Mouse (Mus musculus) spleen, postnatal 14 days (tissue): ENCODE results near the gene Raph1.
"Not testable (repeated sequence)": the region's sequence is repeated elsewhere in the genome, so short reads cannot be mapped to it uniquely, and the experiment has no call there.

ENCODE experiments used
- DNase-seq, 2 experiments: peaks; one replicate each; pipeline ENCODE4 v3.0.0; 2021 to 2022; ENCODE audit warnings: low spot score in 2 of 2

Raph1 gene

DNA sequence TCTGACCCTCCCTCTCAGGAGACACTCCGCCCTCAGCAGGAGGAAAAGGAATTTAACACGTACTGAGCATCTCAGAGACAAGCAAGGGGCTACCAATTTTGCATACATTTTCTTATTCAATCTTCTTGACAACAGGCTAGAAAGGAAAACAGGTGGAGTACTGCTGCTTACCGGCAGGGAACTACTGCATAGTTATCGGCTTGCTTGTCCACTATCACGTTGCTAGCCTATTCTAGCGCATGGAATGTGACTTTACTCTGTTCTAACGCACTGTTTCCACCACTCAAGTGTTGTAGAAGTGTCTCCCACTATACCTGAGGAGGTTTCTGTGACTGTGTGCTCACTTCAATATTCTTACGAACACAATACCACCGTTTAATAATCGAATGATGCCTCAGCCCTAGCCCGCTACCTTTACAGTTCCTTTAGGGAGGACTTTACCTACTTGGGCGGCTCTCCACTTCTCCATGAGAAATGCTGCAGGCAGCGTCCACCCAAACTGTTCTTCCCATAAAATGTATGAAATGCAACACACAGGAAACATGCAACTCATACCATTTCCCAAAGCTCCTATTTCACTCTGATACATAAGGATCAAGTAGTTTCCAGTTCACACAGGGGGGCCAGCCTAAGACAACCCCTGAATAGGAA is 1.5 kb downstream of the Raph1 start:
- no peak for DNase-seq

DNA sequence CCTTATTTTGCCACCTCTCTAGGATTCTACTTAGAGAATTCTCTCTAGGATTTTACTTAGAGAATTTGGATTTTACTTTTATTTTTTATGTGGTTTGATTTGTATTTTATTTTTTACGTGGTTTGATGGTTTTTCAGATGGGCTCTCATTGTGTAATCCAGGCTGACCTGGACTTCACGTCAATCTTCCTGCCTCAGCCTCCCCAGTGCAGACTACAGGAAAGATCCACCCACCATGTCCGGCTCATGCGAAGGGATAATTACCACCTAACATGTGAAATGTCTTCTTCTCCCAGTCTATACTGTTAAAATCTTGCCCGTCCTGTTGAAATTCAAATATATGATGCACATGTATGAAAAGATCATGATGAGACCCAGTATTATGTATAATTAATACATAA is 2.2 kb downstream of the Raph1 start:
- DNase-seq, result no peak

DNA sequence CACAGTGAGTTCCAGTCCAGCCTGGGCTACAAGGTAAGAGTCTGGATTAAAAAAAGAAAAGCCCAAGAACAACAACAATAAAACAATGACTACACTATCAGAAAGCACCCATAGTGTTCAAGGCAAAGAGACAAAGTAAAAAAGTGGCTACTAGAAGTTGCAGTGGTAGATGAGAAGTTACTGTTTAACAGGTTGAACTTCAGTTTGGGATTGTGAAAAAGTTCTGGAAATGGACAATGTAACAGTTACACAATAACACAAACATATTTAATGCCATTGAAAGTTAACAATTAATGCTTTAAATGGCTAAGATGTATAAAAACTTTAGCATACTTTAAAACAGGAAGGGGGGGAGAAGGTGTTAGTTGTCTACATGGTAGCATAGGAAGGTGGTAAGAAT is 3.9 kb downstream of the Raph1 start:
- DNase-seq, result no peak

DNA sequence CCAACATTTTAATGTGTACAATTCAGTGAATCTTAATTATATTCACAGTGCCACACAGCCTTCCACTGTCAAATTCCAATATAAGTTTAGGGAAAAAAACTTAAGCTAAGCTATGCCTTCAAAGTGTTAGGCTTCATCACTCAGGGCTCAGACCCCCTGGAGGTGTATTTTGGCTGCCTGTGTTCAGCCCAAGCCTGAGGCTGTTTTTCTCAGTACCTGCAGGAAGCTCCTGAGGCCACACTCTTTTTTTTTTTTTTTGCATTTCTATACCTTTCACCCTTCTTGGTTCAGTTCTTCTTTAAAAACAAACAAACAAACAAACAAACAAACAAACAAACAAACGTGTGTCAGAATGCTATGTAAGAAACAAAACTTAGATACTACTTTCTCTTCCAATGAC is 23.2 kb downstream of the Raph1 start:
- no peak for DNase-seq

DNA sequence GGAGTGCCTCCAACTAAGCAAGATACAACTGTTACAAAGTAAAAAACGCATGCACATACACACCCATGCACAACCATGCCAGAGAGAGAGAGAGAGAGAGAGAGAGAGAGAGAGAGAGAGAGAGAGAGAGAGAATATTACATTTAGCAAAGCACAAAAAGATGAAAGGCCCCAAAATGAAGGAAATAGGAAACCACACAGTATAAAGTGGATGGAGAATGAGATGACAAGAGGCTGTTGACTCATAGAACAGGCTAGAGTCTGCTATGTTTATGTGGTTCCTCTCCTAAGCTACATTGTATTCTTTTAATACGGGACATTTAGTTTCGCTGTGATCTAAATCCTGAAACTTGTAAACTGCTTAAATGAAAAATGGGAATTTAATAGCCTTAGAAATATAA is 27.6 kb downstream of the Raph1 start:
- DNase-seq, result no peak

DNA sequence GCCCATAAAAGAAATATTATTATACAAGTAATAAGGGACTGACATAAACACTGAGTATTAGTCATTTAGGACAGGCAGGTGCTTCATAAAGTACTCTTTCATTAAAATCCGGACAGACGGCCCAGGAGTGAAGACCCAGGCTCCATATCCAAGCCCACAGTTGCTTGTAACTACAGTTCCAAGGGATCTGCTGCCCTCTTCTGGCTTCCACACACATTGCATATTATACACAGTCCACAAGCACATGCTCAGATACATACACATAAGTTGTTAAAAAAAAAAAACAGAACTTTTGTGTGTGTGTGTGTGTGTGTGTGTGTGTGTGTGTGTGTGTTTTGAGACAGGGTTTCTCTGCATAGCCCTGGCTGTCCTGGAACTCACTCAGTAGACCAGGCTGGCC is 32.0 kb downstream of the Raph1 start:
- DNase-seq, result peak in 1 of 2 experiments; percentile 7

DNA sequence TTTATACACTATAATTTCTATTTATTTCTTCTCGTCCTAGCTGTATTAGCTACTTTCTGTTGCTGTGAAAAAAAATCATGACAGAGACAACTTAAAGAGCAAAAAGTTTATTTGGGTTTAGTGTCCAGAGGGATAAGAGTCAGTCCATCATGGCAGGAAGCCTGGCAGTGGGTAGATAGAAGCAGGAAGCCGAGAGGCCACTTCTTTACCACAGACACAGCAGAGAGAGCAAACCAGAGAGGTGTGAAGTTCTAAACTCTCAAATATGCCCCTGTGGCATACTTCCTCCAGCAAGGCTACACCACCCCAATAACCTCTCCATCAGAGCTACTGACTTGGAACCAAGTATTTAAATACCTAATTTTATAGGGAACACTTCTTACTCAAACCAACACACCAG is 36.3 kb downstream of the Raph1 start:
- no peak for DNase-seq

DNA sequence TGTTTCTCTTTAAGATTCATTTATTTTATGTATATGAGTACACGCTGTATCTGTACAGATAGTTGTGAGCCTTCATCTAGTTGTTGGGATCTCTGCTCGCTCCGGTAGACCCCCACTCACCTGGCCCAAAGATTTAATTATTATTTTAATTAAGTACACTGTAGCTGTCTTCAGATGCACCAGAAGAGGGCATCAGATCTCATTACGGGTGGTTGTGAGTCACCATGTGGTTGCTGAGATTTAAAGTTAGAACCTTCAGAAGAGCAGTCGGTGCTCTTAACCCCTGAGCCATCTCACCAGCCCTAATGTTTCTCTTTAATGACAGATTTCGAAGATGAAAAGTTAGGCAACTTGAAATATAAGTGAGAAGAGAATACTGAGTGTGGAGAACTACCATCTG is 36.8 kb downstream of the Raph1 start:
- DNase-seq, result no peak

DNA sequence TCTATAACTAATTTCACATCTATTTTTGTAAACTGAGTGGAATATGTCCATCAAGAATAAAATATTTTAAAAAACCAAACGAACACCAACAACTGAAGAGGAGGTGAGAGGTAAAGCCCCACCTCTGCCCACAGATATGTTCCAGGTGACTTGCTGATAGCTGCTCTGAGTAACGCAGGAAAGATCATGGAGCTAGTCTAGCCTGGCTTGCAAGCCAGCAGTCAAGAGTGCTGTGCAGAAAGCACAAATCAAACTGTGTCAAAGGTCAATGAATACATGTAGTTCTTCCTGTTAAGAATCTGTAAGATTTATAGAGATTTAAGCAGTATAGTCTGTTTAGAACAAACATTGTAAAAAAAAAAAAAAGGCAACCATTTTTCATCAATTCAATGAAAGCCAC is 56.3 kb downstream of the Raph1 start:
- DNase-seq, result no peak

DNA sequence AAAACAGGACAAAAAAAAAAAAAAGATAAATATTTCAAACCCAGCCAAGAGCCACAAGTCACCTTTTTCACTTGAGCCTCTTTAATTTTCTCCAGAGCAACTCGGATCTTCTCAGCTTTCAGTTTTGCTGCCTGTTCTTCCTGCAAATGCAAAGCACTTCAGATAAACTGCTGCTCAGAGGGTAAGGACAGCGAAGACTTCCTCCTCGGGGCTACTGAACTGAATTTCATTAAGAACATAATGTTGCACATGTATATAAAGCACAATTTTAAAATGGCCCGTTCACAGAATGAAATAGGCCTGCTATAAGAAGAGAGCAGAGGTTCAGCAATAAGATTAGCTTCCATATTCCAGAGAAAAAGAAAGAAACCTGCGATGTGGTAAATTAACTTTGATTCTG is 63.4 kb downstream of the Raph1 start:
- DNase-seq, result no peak

DNA sequence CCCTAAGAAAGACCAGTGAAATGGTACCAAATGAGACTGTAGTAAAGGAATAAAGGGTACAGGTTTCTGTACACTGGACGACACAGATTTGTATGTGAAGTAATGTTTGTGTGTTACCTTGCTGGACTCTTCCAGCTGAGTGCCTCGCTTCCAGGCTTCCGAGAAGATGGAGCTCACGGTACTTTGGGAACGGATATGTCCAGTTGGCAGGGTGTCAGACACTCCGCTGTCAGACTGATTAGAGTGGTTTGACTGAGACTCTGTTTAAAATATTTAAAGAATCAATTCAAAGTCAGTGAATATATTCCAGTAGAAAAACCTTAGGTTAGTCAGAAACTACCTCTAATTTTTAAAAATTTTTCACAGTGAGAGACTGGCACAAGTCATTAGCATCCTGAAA is 73.5 kb downstream of the Raph1 start:
- no peak for DNase-seq

DNA sequence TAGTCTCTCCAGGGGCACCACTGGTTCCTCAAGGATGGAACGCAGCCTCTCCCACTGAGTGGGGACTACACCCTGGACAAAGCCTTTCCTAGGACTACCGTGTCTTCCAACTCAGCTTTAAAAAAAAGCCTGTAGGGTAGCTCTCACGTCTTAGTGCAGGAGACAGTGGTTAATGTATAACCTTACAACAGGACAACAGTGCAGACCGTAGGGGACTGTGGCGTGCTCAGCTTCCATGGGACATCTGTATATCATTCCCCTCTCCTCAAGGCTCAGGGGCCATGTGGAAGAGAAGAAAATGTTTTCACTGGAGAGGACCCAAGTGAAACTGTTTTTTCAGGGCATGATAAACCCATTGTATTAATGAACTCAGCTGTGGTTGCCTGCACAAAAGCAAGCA is 74.5 kb downstream of the Raph1 start:
- DNase-seq, result no peak

DNA sequence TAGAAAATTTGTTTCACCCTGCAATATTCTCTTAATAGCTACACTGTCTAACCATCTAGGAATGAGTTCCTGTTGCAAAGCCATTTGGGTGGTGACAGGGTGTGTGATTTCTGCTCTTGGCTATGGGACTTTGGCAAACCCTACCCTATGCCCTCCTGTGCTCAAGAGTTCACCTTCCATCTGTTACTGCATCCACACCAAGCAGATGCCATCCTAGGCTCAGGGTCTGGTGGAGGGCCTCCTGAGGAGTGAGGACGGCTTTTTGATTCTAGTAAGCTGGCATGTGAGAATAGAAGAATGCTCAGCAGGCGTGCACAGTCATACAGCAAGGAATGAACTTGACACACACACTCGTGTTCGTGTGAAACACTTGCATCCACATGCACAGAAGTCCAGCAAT is 76.4 kb downstream of the Raph1 start:
- DNase-seq, result no peak

DNA sequence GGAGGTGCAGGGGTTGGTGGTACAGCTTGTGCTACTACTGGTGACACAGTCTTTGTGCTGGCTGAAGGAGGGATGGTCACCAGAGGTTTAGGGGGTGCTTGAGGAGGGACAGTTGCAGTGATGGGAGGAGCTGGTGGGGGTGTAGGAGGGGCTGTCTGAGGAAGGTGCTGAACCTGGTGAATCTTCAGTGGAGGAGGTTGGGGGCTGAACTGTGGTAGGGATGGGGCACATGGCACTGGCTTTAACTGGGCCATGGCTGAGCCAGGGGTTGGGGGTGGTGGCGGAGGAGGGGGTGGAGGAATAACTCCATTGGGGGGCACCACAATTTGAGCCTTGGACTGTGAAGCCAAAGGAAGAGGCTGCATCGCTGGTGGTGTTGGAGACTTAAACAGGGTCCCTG is 77.2 kb downstream of the Raph1 start:
- no peak for DNase-seq

DNA sequence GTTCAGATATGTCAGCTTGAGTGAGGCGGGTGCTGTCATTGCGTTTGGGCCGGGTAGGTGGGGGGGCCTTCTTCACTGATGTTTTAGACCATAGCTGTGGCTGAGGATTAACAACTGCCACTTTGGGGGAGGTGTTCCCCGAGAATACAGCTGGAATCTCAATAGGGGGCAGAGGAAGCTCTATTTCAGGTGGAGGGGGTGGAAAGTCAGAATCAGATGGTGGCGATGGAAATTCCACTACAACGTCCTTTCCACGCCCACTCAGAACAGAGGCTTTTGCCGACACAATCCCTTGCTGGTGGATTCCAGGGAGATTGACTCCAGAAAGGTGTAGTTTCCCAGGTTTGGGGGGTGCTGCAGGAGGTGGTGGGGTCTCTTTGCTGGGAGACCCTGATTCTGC is 78.3 kb downstream of the Raph1 start:
- no peak for DNase-seq

DNA sequence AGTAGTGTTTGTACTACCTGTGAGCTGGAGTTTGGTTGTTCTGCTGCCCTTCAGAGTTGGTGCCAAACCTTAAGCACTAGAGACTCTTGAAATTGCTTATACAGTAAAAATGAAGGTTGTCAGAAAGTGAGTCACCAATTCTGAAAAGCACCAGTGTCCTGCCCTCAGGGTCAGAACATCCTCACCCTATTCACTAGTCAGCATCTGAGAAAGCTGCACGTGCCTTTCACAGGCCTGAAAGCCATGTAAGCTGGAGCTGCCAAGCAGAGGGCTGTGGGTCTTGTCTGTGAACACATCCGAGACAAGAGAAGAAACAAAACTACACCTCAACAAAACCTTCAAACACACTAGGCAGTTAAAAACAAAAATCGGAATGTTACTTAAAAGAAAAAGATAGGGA is 81.3 kb downstream of the Raph1 start:
- no peak for DNase-seq

DNA sequence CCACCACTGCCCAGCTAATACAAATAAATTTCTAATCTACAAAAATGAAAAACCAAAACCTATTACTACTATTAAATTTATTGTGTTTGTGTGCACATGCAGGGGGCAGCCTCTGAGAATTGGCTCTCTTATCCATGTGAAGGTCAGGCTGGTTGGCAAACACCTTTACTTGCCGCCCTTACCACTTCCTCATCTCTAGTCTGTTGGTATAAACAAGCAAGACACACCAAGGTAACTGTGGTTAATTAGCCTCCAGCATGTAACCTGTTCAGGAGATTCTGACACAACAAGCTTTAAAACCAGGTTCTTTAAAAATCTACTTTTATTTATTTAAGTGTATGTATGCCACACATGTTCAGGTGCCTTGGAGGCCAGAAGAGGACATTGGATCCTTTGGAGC is 84.0 kb downstream of the Raph1 start:
- DNase-seq, result no peak

DNA sequence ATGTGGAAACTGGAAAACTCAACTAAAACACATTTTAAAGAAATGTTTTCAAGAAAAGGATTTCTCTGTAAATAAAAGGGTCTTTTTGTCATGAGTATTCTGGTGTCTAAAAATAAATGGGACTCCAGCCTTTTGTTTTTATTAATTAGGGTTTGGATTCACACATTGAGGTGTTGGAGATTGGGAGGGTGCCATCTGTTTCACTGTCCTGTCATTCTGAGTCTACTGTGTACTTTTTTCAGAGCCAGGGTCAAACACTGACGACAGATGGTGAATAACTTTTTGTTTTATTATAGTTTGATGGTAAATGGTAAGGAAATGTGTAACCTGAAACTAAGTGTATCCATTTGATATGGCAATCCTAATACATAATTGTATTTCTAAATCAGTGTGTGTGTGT is 85.3 kb downstream of the Raph1 start:
- DNase-seq, result no peak

DNA sequence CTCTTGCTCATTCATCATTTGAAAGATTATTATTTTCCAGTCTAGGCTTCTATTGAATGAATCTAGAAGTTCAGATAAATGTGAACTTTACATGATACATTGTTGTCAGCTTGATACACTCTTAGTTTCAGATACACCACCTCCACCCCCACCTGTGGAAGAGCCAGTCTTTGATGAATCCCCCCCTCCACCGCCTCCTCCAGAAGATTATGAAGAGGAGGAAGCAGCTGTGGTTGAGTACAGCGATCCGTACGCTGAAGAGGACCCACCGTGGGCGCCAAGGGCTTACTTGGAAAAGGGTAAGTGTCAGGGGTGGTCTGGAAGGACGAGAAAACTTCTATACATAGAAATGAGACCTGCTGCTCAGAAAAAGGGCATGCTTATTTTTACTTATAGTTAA is 96.4 kb downstream of the Raph1 start:
- no peak for DNase-seq

DNA sequence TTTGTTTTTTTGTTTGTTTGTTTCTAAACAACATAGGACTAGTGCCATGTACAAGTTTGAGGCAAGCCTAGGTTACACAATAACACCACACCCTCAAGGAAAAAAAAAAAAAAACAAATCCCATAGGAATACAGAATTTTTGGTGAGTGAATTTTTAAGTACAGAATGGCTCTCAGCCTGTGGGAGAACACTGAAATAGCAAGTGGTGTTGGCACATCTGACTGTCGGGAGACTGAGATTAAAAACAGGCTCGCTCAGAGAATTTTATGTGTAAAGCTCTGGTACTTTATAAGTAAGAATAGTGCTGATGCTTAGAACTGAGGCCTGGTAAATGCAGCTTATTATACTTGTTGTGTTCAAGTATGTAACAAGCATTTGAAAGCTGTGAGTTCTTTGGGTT is 97.4 kb downstream of the Raph1 start:
- no peak for DNase-seq

DNA sequence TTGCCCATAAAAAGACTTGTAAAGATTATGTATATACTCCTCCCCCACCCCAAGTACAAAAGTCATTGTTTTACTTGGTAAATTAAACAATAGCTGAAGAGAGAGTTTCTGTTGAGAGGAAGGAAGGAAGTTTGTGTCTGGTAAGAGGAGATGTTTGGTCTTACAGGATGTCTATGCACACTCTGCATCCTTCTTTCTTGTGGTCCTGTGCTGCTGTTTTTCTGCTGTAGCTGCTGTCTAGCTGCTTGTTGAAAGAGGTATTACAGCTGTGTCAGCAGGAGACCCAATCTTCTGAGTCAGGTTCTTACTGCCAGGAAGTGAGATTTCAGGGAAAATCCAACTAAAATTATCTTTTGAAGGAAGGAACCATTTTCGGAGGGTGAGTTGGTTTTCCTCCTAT is 106.3 kb downstream of the Raph1 start:
- no peak for DNase-seq

DNA sequence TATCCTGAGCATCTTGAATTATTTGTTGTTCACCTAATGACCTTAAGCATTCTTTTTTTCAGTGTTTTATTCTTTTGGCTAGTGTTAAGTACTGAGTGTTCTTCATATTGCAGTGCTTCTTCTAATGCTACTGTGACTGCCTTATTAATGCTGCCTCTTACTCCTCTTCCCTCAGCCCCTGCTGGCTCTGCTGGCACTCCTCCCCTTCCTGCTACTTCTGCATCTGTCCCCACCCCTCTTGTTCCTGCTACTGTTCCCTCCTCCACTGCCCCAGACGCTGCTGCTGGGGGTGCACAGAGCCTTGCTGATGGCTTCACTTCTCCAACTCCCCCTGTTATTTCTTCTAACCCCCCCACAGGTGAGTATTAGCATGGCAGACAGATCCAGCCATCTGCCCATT is 117.0 kb downstream of the Raph1 start:
- DNase-seq, result no peak

DNA sequence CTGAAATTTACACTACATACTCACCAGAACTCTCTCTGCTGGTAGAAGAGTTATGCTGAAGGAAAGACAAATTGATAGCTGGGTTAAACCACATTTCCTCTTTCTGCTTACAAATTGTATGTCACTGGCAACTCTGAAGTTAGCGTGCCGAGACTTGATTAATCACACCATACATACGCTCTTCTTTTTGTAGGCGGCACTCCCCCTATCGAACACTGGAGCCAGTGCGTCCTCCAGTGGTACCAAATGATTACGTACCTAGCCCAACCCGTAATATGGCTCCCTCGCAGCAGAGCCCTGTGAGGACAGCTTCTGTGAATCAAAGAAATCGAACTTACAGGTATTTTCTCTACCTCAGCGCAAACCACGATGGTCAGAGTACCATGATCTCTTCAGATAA is 119.8 kb downstream of the Raph1 start:
- peak in 1 of 2 experiments; percentile 5 for DNase-seq

DNA sequence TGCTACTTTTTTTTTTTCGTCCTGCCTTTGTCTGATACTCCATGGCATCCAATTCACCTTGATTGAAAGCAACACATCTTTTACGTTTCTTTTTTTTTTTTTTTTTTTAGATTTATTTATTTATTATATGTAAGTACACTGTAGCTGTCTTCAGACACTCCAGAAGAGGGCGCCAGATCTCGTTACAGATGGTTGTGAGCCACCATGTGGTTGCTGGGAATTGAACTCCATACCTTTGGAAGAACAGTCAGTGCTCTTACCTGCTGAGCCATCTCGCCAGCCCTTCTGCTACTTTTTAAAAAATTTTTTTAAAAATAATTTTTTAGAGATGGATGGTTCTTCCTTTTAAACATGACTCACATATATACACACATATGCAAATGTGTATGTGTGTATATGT is 125.5 kb downstream of the Raph1 start:
- not testable (repeated sequence) for DNase-seq

DNA sequence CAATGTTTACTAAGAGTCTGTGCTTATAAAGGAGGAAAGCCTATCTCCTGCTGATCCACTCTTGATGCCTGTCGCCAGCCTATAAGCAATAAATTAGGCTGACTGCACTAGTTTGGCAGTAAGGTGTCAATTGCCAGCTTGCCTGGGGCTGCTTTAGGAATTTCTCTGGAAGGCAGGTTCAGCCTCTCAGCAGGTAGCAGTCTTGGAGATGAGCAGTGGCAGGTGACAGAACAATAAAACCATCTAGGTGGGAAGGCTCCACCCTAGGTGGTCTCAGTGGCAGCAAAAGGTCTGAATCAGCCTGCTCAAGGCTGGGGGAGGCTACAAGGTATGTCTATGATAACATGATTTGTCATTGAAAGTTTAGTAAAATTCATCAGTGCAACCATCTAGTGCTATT is 134.4 kb downstream of the Raph1 start:
- no peak for DNase-seq
